Mouse (Mus musculus) lung, embryonic 16.5 days (tissue): Measurements from ENCODE around the gene Shb. TPM values are rescaled to one million over a fixed set of nuclear protein-coding genes. Genes with fewer than 3 reads are reported as not detected.
A peak's percentile ranks its signal among the peaks of the same experiment; 100 is the strongest.

Source experiments
- ATAC-seq: fragments of 200-750 bp; cut with Nextera tagmentation; 2 replicates; pipeline ENCODE4 v1.8.0; 2017; ENCODE audit warnings: low read depth, mild to moderate bottlenecking, moderate library complexity
- H3K27ac ChIP-seq: fragments of 300-500 bp; sonication (generic); 2 replicates; pipeline ENCODE4 v1.5.1; 2014; ENCODE audit warnings: mild to moderate bottlenecking, control low read depth, low read length
- H3K27me3 ChIP-seq: fragments of 300-500 bp; sonication (generic); 2 replicates; pipeline ENCODE4 v1.6.1; 2014; ENCODE audit warnings: low read depth, low read length, mixed read lengths; ENCODE audit not compliant: control insufficient read depth, insufficient read depth
- H3K36me3 ChIP-seq: fragments of 300-500 bp; sonication (generic); 2 replicates; pipeline ENCODE4 v1.6.1; 2014; ENCODE audit warnings: low read length; ENCODE audit not compliant: control insufficient read depth, insufficient read depth
- H3K4me1 ChIP-seq: fragments of 300-500 bp; sonication (generic); replicated peaks from 2 replicates; pipeline ENCODE4 v1.6.1; 2014; ENCODE audit warnings: low read length, mixed read lengths; ENCODE audit not compliant: control insufficient read depth, insufficient read depth
- H3K4me2 ChIP-seq: fragments of 300-500 bp; sonication (generic); 2 replicates; pipeline ENCODE4 v1.6.1; 2014; ENCODE audit warnings: low read depth, low read length, control low read depth
- H3K4me3 ChIP-seq: fragments of 300-500 bp; sonication (generic); 2 replicates; pipeline ENCODE4 v1.5.1; 2014; ENCODE audit warnings: mild to moderate bottlenecking, low read length, control low read depth
- H3K9ac ChIP-seq: fragments of 300-500 bp; sonication (generic); 2 replicates; pipeline ENCODE4 v1.6.1; 2014; ENCODE audit warnings: low read length, control low read depth
- H3K9me3 ChIP-seq: fragments of 300-500 bp; sonication (generic); 2 replicates; pipeline ENCODE4 v1.6.1; 2016; ENCODE audit warnings: low read length; ENCODE audit not compliant: control insufficient read depth
- WGBS: fragments of 180-500 bp; shearing (Covaris S2); extraction: QIAGEN DNeasy Blood & Tissue Kit; methylation state at CpG from one replicate; pipeline ENCODE4 v1.1.7; 2014; 5-methylcytosine and 5-hydroxymethylcytosine counted together
- polyA plus RNA-seq: library from polyadenylated mRNA; unstranded; fragments of >200 nt; fragmentation: Nextera tagmentation; extraction: Ambion mirVana; gene quantifications from 2 replicates; pipeline ENCODE4 v1.2.1, GENCODE M21; 2015

The Shb gene
- polyA plus RNA-seq, 1 experiment from 2014 or later = 12.4 TPM

DNA sequence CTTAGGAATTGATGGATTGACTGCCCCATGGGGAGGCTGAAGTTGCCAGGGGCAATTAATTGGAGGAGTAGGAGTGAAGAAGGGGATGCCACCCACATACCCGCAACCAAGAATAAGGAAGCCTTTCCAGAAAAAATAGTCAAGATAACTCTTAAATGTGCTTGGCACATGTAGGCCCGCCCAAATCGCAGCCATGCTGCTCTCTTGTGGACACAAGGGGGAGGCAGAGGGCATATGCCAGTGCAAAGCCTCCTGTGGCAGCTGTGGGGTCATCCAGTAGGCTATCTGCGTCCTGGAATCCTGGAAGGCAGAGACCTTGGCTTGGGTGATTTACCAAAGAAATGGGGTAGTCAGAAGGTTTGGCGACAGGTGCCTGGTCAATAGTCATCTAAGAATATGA lies 17.2 kb upstream of the Shb start:
- Histone ChIP-seq H3K36me3 (no peaks in the 10 kb centered on the region), H3K9ac (no peak overlapping the region), H3K4me1 (0 out of 2 replicates have a peak, but pooled peaks cover 3% of the 10 kb centered on the region), H3K9me3 (no peaks in the 10 kb centered on the region), H3K4me2 (no peak overlapping the region), H3K4me3 (no peak overlapping the region), H3K27me3 (no peaks in the 10 kb centered on the region), H3K27ac (no peak overlapping the region)
- ATAC-seq = no peak
- WGBS = 71% methylated on average over 5 of the region's 5 CpGs

DNA sequence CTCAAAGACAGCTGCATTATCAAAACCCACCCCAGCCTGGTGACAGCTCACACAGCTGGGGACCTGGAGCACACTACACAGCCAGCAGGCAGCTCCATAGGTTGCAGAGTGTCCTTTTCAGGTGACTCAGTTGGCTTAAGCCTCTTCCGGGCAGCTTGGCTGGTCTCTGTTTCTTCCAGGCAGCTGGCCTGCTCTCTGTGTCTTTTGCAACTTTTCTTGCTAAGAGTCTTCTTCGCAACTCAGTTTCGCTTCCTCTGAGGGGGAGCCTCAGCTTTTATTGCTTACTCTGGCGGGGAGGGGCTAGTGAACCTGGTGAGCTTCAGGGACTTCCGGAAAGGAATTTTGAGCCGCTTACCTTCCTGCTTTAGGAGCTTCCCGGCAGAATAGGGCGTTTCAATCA lies 13.6 kb upstream of the Shb start:
- 57% methylated on average over 8 of the region's 8 CpGs for WGBS
- no peak overlapping the region for H3K4me3 ChIP-seq
- H3K27me3 ChIP-seq = no peaks in the 10 kb centered on the region
- H3K27ac ChIP-seq = no peak overlapping the region
- no peak overlapping the region for H3K9ac ChIP-seq
- H3K36me3 ChIP-seq = no peaks in the 10 kb centered on the region
- ATAC-seq = no peak
- no peak overlapping the region for H3K4me2 ChIP-seq
- no peaks in the 10 kb centered on the region for H3K4me1 ChIP-seq
- H3K9me3 ChIP-seq = no peaks in the 10 kb centered on the region

DNA sequence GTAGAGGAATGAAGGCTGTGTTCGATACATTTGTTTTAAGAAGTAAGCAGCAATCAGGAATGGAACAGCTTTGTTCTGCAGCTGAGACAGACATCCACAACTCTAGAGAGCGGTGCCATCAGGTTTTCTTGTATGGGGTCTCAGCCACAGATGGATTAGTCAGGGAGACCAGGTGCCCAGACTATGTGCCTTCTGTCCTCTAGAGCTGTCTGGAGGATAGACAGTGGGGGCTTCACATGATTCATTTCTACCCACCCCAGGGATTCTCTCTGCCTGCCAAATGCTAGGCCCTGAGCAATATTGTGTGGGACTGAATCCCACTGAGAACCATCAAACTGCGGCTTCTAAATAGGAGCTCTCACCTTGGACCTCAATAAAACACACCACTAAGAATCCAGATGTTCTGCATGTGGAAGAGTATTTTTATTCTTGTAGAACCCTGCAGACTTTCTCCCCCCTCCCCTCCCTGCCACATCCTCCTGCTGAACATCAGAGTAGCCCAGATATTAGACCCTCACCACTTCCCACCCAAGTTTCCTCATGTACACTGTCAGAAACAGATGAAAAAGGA lies 11.3 kb upstream of the Shb start:
- no peak overlapping the region for H3K27ac ChIP-seq
- H3K36me3 ChIP-seq = no peaks in the 10 kb centered on the region
- no peak overlapping the region for H3K9ac ChIP-seq
- H3K4me2 ChIP-seq = no peak overlapping the region
- WGBS = 89% methylated on average over 3 of the region's 3 CpGs
- ATAC-seq = no peak
- no peaks in the 10 kb centered on the region for H3K27me3 ChIP-seq
- no peak overlapping the region for H3K4me3 ChIP-seq
- no peaks in the 10 kb centered on the region for H3K9me3 ChIP-seq
- H3K4me1 ChIP-seq = no peaks in the 10 kb centered on the region

DNA sequence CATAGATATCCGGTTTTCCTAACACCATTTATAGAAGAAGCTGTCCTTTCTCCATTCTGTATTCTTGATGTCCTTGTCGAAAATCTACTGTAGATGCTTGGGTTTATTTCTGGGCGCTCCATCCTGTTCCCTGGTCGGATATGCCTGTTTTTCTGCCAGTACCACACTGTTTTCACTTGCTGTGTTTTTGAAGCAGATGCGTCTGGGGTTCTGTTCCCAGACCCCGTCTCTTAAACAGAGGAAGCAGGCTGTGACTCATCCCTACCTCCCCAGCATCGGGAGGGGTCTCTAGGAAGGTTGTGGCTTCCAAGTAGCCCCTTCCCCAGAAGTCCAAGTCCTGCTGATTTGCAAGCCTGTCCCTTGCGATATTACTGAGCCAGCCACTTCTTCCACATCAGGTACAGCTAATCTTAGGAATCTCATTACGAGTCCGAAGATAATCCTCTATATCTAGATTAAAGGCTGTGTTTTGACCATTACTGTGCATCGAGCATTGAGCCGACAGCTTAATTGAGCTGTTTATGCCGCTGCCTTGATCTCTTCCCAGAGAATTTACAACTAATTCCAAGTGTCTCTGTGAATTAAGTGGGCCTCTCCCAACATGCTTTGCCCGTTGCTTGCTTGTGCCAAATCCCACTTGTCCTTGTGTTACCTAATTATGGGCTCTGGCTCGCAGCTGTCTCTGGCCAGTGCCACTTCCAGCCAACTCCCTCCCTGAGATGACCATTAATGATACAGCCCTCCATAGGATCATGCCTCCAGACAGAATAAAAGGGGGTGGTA lies 8.1 kb upstream of the Shb start:
- 66% methylated on average over 15 of the region's 15 CpGs for WGBS
- Histone ChIP-seq H3K4me2 (no peak overlapping the region), H3K9me3 (no peaks in the 10 kb centered on the region), H3K4me3 (no peak overlapping the region), H3K27ac (no peak overlapping the region), H3K9ac (no peak overlapping the region), H3K4me1 (no peaks in the 10 kb centered on the region), H3K36me3 (no peaks in the 10 kb centered on the region), H3K27me3 (no peaks in the 10 kb centered on the region)
- no peak for ATAC-seq

DNA sequence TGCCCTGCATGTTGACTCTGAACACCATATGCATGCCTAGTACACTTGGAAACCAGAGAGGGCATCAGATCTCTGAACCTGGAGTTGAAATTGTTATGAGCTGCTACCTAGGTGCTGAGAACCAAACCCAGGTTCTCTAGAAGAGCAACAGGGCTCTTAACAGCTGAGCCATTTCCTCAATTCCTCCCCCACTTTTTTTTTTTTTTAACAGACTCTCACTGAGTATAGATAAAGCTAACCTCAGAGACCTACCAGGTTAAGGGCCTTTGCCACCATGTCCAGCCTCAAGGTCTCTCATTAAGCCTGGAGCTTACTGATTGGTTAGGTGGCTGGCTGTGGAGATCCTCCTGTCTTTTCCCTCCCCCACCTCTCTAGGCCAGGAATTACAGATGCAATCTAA lies 6.9 kb upstream of the Shb start:
- Histone ChIP-seq H3K4me3 (no peak overlapping the region), H3K27me3 (no peaks in the 10 kb centered on the region), H3K9me3 (no peaks in the 10 kb centered on the region), H3K9ac (no peak overlapping the region), H3K36me3 (no peaks in the 10 kb centered on the region), H3K27ac (no peak overlapping the region), H3K4me1 (no peaks in the 10 kb centered on the region), H3K4me2 (no peak overlapping the region)
- ATAC-seq = no peak

- Histone ChIP-seq H3K9me3 (no peaks in the 10 kb centered on the region), H3K36me3 (no peaks in the 10 kb centered on the region), H3K27ac (no peak overlapping the region), H3K9ac (no peak overlapping the region), H3K4me3 (no peak overlapping the region), H3K4me1 (peaks cover 23% of the 10 kb centered on the region), H3K27me3 (no peaks in the 10 kb centered on the region), H3K4me2 (no peak overlapping the region)
- no peak for ATAC-seq
- 44% methylated on average over 1 of the region's 1 CpGs for WGBS
Observed at GRCm38 (mm10) chr4:45533436-45533940, 1.2 kb upstream of the Shb start.

- peak; percentile 94 for ATAC-seq
- Histone ChIP-seq H3K27me3 (no peaks in the 10 kb centered on the region), H3K9ac (peak overlapping the region; percentile 94), H3K4me2 (peak overlapping the region; percentile 97), H3K4me1 (peaks cover 44% of the 10 kb centered on the region), H3K27ac (peak overlapping the region; percentile 100), H3K36me3 (peaks cover 5% of the 10 kb centered on the region; the same call in 1 of the 2 replicates), H3K9me3 (no peaks in the 10 kb centered on the region), H3K4me3 (peak overlapping the region; percentile 86)
- under 1% methylated on average over 38 of the region's 68 CpGs for WGBS
Observed at GRCm38 (mm10) chr4:45530662-45531542, 1.4 kb downstream of the Shb start.

DNA sequence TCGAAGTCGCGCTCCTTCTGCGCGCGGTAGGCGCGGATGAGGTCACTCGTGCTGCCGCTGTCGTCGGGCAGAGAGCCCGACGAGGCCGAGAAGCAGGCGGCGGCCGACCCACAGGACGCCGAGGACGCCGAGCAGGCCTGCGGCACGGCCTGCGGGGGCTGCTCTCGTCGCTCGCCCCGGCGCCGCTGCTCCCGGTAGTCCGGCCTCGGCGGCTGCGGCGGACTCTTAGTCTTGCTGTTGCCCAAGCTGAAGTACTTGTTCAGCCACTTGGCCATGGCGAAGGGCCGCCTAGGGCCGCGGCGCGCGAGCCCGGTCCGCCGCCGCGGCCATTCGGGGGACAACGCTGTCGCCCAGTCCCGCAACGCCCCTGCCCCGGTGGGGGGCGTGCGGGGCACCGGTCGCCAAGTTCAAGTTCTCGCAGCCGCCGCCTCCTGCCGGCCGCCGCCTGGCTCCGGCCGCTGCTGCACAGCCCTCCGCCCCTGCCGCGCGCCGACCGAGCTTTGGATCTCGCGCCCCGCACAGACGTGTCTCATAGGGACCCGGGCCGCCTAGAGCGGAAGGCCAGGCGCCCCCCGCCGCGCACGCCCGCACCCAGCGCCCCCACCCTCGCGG lies 2.2 kb downstream of the Shb start:
- H3K4me3 ChIP-seq = peak overlapping the region; percentile 86
- under 1% methylated on average over 71 of the region's 89 CpGs for WGBS
- H3K4me1 ChIP-seq = peaks cover 46% of the 10 kb centered on the region
- peak overlapping the region; percentile 97 for H3K4me2 ChIP-seq
- H3K27me3 ChIP-seq = no peaks in the 10 kb centered on the region
- H3K36me3 ChIP-seq = peaks cover 5% of the 10 kb centered on the region; the same call in 1 of the 2 replicates
- peak overlapping the region; percentile 94 for H3K9ac ChIP-seq
- H3K9me3 ChIP-seq = no peaks in the 10 kb centered on the region
- ATAC-seq = peak; percentile 55
- H3K27ac ChIP-seq = peak overlapping the region; percentile 100
